Mouse (Mus musculus) neutrophil, adult 83 days (primary cell): Measurements from ENCODE around the gene Il4ra. TPM values are rescaled to one million over a fixed set of nuclear protein-coding genes. Genes with fewer than 3 reads are reported as not detected.

Source experiments
- total RNA-seq, 2 experiments: library from RNA; stranded (reverse); gene quantifications; one replicate each; pipeline ENCODE4 v1.2.4; 2023

Gene Il4ra
- 10 to 100 TPM; 37.7 to 46.3 TPM for total RNA-seq

DNA sequence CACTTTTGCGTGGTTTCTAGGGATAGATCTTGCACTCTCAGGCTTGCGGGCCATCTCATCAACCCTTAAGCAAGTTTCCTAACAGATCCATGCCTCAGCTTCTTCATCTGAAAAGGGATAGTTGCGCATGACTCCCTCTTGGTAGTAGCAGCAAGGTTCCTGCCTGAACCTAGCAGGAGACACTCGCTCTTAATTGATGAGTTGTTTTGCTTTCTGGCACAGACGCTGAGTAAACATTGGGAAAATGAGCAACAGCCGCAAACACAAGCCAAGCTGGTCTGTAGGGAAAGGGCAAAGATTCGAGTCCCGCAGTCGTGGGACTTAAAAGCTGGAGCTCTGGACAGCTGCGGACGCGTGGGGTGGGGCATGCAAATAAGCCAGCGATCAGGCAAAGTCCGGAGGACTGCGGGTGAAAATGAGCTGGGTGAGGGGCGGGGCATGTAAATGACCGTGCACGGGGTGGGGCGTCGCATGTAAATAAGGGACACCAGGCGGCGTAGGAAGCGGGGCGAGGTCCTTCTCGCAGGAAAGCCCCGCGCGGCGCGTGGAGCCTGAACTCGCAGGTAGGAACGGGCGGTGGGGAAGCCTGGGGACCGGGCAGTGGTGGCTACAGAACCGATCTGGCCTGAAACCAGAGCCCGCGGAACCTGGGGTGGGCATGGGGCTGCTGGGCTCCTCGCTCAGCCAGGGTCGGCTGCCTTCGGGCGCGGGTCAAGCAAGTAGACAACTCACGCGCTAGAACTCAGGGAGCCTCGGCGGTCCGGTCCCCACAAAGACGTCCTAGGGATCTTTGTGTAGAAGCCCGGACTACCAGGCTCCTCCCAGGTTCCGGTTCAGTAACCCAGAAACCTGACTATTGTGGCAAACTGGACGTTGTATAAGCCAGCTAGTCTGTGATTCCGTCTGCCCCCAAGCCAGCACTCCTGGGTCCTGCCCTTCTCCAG lies at the start of gene Il4ra:
Il4ra (plus strand) TSS at position 355 of the 944 bp plus-strand sequence.

DNA sequence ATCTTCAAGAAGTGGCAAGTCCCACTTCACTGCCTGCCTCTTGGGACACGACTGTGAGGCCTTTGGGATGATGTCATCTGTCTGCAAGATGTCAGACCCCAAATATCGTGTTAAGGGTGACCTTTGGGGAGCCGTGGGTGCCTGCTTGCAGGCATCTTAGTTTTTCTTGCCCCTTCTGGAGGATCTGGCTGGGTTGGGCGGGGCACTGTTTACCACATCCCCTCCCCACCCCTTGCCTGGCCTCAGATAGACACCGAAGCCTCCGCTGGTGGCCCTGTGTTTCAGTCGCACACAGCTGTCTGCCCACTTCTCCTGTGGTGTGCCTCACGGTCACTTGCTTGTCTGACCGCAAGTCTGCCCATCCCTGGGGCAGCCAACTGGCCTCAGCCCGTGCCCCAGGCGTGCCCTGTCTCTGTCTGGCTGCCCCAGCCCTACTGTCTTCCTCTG lies 51.3 kb downstream of the Il4ra start, which contains the start of gene Il21r:
Il21r (plus strand) TSS at position 245 of the 447 bp plus-strand sequence.

Other genes with a start within 250 kb of the Il4ra start
- gene Kdm8, start 107.4 kb upstream of the Il4ra start, total RNA-seq: 1 to 10 TPM; 3.6 to 5.0 TPM
- gene Nsmce1, start 60.5 kb upstream of the Il4ra start, total RNA-seq: 10 to 100 TPM; 18.5 to 22.2 TPM
- 1 to 10 TPM in 1 of 2 experiments, under 1 TPM in 1; 0.90 to 1.6 TPM for gene Il21r, start 51.3 kb downstream of the Il4ra start, total RNA-seq
- 10 to 100 TPM; 31.9 to 45.0 TPM for gene Gtf3c1, start 155.7 kb downstream of the Il4ra start, total RNA-seq
- gene D430042O09Rik, start 155.8 kb downstream of the Il4ra start, total RNA-seq: 10 to 100 TPM; 16.7 to 21.3 TPM